Mouse (Mus musculus) heart, postnatal 14 days (tissue): Measurements from ENCODE around the gene B3gnt4. TPM values are rescaled to one million over a fixed set of nuclear protein-coding genes. Genes with fewer than 3 reads are reported as not detected.

Experiments used
- DNase-seq, 2 experiments: peaks; one replicate each; pipeline ENCODE4 v3.0.0; 2021 to 2022
- intact Hi-C: fragments of 180-260 bp; cut with DNase I; formaldehyde crosslinking; loops from one replicate; pipeline ENCODE4 v1.15.1; 2025
- microRNA-seq, 2 experiments: library from miRNA; unstranded; fragments of <30 nt; microRNA quantifications; one replicate each; pipeline ENCODE4 v1.2.0; 2021 to 2022
- total RNA-seq, 2 experiments: library from RNA; stranded (reverse); gene quantifications; 2 replicates each; pipeline ENCODE4 v1.2.3; 2021

Gene B3gnt4
- total RNA-seq, 2 experiments from 2014 or later = not detected

GRCm38 (mm10) chr5:123524393-123524750, 14.1 kb downstream of the B3gnt4 start:
- intact Hi-C loops = no loop called here
- DNase-seq = no peak

DNA sequence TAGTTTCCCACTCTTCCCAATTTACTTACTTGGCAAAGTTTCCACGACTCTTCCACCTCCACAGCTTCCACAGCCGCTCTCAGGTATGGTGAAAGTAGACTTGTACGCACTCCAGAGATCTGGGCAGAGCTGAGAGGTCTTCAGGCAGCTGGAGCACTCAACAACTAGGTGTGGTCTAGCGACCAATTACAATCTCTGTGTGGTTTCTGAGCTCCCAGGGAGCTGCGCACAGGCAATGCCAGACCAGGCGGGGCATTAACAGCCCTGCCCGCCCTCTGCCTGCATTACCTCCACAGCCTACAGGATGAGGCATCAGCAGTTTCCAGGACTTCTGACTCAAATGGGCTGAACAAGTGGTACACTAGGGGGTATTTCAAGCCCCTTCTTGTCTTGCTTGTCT, 15.0 kb downstream of the B3gnt4 start, which contains the start of gene Gm49027:
TSS of gene Gm49027 (minus strand) at position 208 of the 400 bp plus-strand sequence.
- DNase-seq = no peak
- intact Hi-C loops = no loop called here

DNA sequence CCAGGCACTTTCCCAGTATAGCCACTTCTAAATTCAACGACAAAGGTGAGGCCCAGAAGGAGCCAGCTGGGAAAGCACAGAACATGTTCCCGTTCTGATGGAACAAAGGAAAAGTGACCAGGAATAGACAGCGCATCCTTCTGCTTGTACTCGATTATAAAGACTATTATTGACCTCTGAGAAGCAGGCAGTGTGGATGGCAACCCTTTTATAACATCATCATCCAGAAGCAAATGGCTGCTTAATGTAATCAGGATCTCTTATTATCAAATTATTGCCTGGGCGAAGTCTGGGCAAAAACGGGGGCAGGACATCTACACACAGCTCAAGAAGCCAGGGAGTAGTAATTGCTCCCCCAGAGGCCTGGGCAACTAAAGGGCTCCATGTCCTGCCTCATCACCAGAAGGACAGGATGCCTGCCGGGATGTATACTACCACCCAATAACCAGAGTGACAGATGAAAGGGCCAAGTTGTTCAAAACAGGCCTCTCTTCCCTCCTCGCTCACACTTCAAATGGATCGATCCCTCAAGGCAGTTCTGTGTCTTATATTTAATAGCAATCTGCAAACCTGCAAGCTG, 15.7 kb downstream of the B3gnt4 start:
- intact Hi-C loops = no loop called here
- no peak for DNase-seq

DNA sequence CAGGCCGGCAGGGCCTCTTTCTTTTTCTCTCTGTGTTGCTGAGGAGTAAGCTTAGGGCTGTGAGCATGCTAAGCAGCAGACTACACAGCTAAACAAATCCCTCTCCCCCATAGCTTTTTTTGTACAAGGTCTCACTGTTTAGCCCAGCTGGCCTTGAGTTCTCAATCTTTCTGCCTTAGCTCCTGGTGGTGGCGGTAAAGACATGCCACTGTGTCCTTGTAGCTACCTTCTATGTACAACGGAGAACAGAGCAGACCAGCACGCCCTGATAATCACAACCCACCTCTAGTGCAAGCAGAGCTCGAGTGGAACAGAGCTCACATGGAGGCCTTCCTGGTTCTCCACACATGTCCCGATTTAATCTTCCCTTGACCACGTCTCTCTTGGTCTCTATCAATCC, 18.4 kb downstream of the B3gnt4 start:
- intact Hi-C loops = no loop called here
- DNase-seq = no peak

- intact Hi-C loops = no loop called here
- no peak for DNase-seq
These were observed 19.8 kb downstream of the B3gnt4 start for GRCm38 (mm10) chr5:123530056-123530455.

DNA sequence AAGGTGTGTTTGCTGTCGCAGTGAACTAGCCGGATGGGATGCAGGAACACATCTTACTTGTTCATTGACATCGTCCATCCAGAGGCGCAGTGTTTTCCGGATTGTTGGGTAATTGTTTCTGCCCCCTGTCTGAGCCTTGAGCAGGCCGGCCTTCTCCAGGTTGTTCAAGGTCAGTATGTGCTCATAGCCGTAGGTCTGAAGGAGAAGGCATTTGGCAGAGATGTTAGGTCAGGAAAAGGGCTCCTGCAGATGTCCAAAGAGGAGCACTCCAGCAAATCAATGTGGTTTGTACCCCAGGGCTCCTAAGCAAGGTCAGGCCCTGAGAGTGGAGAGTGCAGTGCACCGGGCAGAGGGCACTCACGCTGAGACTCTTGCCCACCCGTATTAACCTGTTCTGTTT, 23.5 kb downstream of the B3gnt4 start:
- intact Hi-C loops = no loop called here

DNA sequence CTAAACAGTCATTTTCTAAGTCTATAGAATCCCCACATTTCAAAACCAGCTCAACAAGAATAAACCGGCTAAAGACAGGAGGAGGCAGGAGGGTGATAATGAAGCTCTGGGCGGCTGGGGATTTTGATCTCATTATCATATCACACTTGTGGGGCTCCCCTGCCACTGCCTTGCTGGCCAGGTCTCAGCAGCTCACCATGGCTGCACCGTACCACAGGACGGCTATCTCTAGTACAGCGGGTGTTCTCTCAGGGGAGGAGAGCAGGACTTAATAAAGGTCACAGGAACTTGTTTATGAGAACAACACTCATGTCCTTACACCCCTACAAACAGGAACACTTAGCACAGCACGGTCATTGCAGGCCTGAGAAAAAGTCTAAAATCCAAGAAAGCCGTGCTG, 45.4 kb downstream of the B3gnt4 start:
- intact Hi-C loops = no loop called here
- no peak for DNase-seq

More for the DNA sequence above, 23.5 kb downstream of the B3gnt4 start:
- DNase-seq = no peak

- peak; percentile 64 to 73 for DNase-seq
- intact Hi-C loops = no loop called here
These were observed 46.2 kb downstream of the B3gnt4 start for GRCm38 (mm10) chr5:123556451-123556850.

DNA sequence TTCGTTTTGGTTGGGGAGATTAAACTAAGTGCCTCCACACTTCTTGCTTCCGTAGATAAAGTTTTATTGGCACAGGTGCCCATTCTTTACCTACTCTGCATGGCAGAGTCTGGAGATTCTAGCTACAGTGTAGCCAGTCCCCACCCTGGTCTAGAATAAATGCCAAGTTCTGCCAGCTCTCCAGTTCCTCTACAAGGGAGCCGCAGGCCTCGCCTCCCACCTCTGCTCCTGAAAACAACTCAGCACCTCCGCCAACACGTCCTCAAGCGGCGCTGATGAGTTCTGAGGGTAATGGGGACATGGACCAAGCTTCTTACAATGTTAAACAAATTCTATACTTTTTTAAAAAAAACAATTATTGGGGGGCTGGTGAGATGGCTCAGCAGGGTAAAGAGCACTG, 49.3 kb downstream of the B3gnt4 start:
- DNase-seq = no peak
- intact Hi-C loops = no loop called here

GRCm38 (mm10) chr5:123561128-123561527, 50.9 kb downstream of the B3gnt4 start:
- intact Hi-C loops = no loop called here
- DNase-seq = no peak

Small RNA genes lying within 50 kb of the gene (microRNA-seq; reads per million reads assigned to microRNA genes)
- gene Mir7647 = 0.85 to 2.4 reads per million in 2 experiments

Other genes with a start within 250 kb of the B3gnt4 start
- 1 to 10 TPM; 9.1 to 9.5 TPM for gene Bcl7a, start 166.6 kb upstream of the B3gnt4 start, total RNA-seq
- gene Mlxip, start 115.7 kb upstream of the B3gnt4 start, total RNA-seq = 10 to 100 TPM; 29.0 to 29.9 TPM
- gene Lrrc43, start 21.2 kb upstream of the B3gnt4 start, total RNA-seq = under 1 TPM in 1 of 2 experiments, not detected in 1; 0.22 TPM
- gene Il31, start 21.0 kb upstream of the B3gnt4 start, total RNA-seq = not detected
- gene Diablo, start 13.7 kb downstream of the B3gnt4 start, total RNA-seq = 10 to 100 TPM; 64.9 to 67.0 TPM
- 1 to 10 TPM in 1 of 2 experiments, not detected in 1; 1.3 TPM for gene Gm49027, start 15.0 kb downstream of the B3gnt4 start, total RNA-seq
- 10 to 100 TPM; 31.8 to 32.9 TPM for gene Vps33a, start 62.6 kb downstream of the B3gnt4 start, total RNA-seq
- 100 to 1,000 TPM; 118 to 125 TPM for gene Clip1, start 174.2 kb downstream of the B3gnt4 start, total RNA-seq
- 10 to 100 TPM; 30.9 to 35.7 TPM for gene Zcchc8, start 210.6 kb downstream of the B3gnt4 start, total RNA-seq
- gene Rsrc2, start 239.0 kb downstream of the B3gnt4 start, total RNA-seq = 10 to 100 TPM; 48.9 to 50.9 TPM
- 1 to 10 TPM; 3.4 to 4.9 TPM for gene Kntc1, start 239.3 kb downstream of the B3gnt4 start, total RNA-seq